Mouse (Mus musculus) R1 (cell line): ENCODE data around the gene Gls.

Experiments used
- DNase-seq: peaks from one replicate; pipeline ENCODE4 v3.0.0-alpha.2; 2018; ENCODE audit warnings: low read depth, low spot score

Gls gene

GRCm38 (mm10) chr1:52233143-52233713, at the start of gene Gls:
Gene Gls (minus strand): TSS chr1:52233232.
- peak; percentile 98 for DNase-seq

- no peak for DNase-seq
These were observed 47.0 kb upstream of the Gls start for GRCm38 (mm10) chr1:52279831-52280595.

- peak; percentile 33 for DNase-seq
These were observed 46.3 kb upstream of the Gls start for GRCm38 (mm10) chr1:52279331-52279730.

GRCm38 (mm10) chr1:52278073-52278472, 45.0 kb upstream of the Gls start:
- no peak for DNase-seq

- DNase-seq = no peak
These were observed 41.2 kb upstream of the Gls start for GRCm38 (mm10) chr1:52274210-52274609.

- DNase-seq = no peak
These were observed 39.1 kb upstream of the Gls start for GRCm38 (mm10) chr1:52272018-52272678.

GRCm38 (mm10) chr1:52270354-52270753, 37.3 kb upstream of the Gls start:
- peak; percentile 13 for DNase-seq

GRCm38 (mm10) chr1:52269596-52269995, 36.6 kb upstream of the Gls start:
- no peak for DNase-seq

GRCm38 (mm10) chr1:52268006-52268405, 35.0 kb upstream of the Gls start:
- no peak for DNase-seq

- peak; percentile 75 for DNase-seq
These were observed 34.6 kb upstream of the Gls start for GRCm38 (mm10) chr1:52267606-52268005.

- DNase-seq = no peak
These were observed 33.0 kb upstream of the Gls start for GRCm38 (mm10) chr1:52265886-52266516.

GRCm38 (mm10) chr1:52264290-52264689, 31.3 kb upstream of the Gls start:
- no peak for DNase-seq

GRCm38 (mm10) chr1:52260354-52261090, 27.5 kb upstream of the Gls start:
- no peak for DNase-seq

GRCm38 (mm10) chr1:52258006-52258749, 25.1 kb upstream of the Gls start:
- DNase-seq = no peak

GRCm38 (mm10) chr1:52256916-52257315, 23.9 kb upstream of the Gls start:
- DNase-seq = no peak

GRCm38 (mm10) chr1:52256194-52256593, 23.2 kb upstream of the Gls start:
- no peak for DNase-seq

- no peak for DNase-seq
These were observed 21.4 kb upstream of the Gls start for GRCm38 (mm10) chr1:52254411-52254810.

- DNase-seq = no peak
These were observed 20.4 kb upstream of the Gls start for GRCm38 (mm10) chr1:52253386-52253785.

- DNase-seq = no peak
These were observed 19.4 kb upstream of the Gls start for GRCm38 (mm10) chr1:52252447-52252846.

- no peak for DNase-seq
These were observed 18.2 kb upstream of the Gls start for GRCm38 (mm10) chr1:52251038-52251735.
